Mouse (Mus musculus) 416B (cell line): ENCODE measurements around the gene Hoxa13.

Experiments
- DNase-seq: peaks from one replicate; pipeline ENCODE4 v3.0.0; 2011; ENCODE audit warnings: low read depth

Gene Hoxa13

DNA sequence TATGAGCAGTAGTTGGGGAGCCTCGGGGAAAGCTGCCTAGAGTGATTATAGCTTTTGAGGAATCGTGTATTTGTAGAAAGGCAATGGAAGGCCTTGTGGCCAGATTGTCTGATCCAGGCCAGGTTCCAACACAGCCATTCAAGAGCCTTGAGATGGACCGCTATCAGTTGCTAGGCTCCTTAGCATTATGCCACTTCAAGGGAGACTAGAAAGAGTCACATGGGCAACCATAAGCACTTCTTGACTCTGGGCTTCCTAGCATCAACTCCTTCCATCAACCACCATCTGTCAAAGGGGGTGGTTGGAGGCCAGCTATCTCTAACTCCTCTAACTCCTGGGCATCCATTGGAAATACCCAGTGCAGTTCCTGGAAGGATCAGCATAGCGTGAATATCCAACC, 10.9 kb downstream of the Hoxa13 start:
- no peak for DNase-seq

GRCm38 (mm10) chr6:52249415-52249738, 11.3 kb downstream of the Hoxa13 start:
- DNase-seq, result no peak

GRCm38 (mm10) chr6:52248638-52249414, 11.9 kb downstream of the Hoxa13 start:
- no peak for DNase-seq

- no peak for DNase-seq
Measured at GRCm38 (mm10) chr6:52247766-52248637, 12.7 kb downstream of the Hoxa13 start.

DNA sequence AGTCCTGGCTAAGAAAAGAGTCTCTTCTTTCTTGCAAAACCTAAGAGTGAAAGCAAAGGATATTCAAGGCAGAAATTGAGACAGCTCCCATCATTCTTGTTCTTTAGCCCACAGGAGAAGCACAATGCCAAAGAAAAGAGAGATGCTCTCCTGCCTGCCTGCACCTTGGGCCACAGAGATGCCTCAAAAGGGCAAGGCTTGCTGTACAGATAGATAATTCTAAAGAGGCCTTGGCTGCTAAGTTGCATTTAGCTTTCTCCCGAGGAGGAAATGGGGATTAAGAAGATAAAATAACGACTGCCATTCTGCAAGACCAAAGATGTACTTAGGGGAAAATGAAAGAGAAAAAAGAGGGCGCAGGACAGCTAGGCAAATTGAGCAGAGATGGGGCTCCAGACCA, 13.8 kb downstream of the Hoxa13 start:
- DNase-seq, result no peak

DNA sequence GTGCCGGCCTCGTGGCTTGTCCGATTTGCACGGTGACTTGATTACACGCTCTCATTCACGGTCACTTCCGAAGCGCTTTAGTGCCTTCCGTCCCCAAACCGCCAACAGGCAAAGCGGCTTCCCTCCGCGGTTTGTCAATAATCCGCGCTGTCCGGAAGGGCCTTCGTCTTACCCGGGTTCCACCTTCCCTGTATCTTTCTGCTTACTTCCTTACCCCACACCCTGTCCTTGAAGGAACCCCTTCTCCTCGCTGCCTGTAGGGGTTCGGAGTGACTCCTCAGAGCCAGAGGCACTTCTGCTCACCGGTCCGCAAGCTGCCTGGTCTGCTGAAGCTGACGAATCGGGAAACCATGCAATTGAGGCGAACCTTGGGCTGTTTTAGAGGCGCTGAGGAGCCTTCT, 14.3 kb downstream of the Hoxa13 start:
- no peak for DNase-seq

GRCm38 (mm10) chr6:52245757-52246142, 14.9 kb downstream of the Hoxa13 start, which contains the start of gene Hoxa11:
TSS of gene Hoxa11 (minus strand) at chr6:52245810.
- DNase-seq, result no peak

GRCm38 (mm10) chr6:52245040-52245756, 15.5 kb downstream of the Hoxa13 start:
- no peak for DNase-seq

DNA sequence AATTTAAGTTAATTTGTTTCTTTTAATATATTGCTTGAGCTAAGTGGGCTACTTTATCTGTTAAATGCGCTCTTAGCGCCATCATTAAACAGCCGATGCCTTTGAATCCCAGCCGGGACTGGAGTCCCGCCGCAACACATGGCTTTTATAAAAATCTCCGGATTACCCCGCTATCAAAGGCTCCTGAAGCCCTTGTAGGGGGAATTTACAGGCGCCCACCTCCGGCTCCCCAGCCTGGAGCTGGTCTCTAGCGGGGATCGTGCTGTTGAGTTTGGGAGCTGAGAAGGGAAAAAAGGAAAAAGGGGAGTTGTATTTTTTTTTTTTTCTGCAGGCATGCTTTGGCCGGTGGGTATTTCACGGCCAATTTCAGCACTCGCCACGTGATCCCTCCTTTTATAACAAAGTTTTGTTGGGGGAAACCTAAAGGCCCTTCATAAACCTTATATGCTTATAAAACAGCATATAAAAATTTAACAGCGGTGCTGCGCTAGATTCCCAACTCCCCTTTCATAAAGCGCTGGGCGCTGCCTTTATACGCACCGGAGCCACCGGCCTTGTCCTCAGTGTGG, 16.1 kb downstream of the Hoxa13 start:
- DNase-seq, result no peak

GRCm38 (mm10) chr6:52243681-52244121, 17.0 kb downstream of the Hoxa13 start:
- DNase-seq, result no peak

- no peak for DNase-seq
Measured at GRCm38 (mm10) chr6:52242801-52243332, 17.8 kb downstream of the Hoxa13 start.

- no peak for DNase-seq
Measured at GRCm38 (mm10) chr6:52241001-52241621, 19.6 kb downstream of the Hoxa13 start.

DNA sequence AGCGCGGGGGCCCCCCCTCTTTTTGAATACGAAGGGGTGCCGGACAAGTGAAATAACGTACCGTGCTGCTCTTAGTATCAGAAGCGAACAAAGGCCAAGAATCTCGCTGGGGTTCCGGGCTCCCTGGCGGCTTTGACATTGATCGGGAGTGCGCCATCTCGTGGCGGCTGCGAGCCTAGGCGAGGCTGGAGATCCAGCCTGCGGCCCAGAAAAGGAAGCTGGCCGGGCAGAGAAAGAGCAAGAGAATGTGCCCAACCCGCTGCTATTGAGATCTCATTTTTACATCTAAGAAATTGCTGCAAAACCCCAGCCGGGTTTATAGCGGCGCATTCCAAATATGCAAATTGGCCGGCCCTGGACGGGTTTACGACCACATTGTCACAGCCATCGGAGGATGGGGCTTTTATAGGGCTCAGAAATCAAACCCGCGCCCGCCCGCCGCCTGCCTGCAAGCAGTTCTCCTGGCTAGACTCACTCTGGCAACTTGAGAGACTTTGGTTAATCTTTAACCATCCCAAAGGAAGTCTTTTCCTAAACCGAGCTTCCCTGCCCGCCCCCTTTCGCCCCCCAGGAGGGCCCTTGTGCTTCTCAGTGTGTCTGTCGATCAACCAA, 20.2 kb downstream of the Hoxa13 start, which contains the start of gene Hoxa10:
TSS of gene Hoxa10 (minus strand) at position 466 of the 612 bp plus-strand sequence.
- DNase-seq, result peak; percentile 26

DNA sequence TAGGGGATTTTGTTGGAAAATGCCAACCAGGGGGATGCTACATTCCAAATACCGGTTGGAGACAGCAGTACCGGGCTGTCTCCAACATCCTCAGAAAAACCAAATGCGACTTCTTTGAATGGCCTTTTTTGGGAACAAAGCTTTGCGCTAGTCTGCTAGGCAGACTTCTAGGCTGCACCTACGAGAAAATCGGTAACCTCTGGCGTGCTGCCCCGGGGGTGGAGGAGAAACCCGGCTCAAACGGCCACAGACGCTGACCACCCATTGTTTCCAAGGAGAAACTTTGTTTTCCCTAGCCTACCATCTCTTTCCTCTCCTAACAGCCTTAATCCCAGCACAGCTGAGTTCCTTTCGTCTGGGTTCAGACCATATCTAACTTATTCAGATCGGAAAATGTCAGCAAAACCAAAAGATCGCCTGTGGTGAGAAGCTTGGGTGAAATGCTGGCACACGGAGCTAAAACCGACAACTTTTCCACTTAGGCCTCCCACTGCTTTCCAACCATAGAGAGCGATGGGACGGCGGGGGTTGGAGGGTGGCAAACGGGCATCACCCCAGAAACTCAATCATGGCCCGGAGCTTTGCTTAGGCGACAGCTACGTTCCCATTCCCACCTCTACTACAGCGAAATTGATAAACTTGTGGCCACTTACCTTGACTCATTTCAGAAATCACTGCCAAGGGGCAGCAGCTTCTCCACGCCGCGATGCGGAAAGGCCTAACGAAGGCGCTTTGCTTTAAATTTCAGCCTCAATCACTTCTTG, 20.9 kb downstream of the Hoxa13 start:
- DNase-seq, result no peak

GRCm38 (mm10) chr6:52238976-52239375, 21.7 kb downstream of the Hoxa13 start:
- no peak for DNase-seq

DNA sequence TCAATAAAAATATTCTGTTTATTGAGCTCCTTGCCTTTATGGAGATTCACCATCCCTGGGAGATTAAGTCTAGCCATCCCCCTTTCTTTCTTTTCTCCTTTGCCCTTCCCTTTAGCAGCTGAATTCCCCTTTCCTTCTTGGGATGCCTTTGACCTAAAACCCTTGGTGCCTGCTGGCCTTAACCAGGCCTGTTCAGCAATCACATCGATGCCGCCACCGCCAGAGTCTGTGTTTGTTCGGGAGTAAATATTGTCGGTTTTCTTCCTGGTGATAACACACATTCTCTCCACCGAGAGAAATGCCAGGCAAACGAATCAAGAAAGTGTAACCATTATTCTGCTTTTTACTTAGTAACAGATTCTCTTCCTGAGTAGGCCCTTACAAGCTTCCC, 22.5 kb downstream of the Hoxa13 start:
- no peak for DNase-seq

DNA sequence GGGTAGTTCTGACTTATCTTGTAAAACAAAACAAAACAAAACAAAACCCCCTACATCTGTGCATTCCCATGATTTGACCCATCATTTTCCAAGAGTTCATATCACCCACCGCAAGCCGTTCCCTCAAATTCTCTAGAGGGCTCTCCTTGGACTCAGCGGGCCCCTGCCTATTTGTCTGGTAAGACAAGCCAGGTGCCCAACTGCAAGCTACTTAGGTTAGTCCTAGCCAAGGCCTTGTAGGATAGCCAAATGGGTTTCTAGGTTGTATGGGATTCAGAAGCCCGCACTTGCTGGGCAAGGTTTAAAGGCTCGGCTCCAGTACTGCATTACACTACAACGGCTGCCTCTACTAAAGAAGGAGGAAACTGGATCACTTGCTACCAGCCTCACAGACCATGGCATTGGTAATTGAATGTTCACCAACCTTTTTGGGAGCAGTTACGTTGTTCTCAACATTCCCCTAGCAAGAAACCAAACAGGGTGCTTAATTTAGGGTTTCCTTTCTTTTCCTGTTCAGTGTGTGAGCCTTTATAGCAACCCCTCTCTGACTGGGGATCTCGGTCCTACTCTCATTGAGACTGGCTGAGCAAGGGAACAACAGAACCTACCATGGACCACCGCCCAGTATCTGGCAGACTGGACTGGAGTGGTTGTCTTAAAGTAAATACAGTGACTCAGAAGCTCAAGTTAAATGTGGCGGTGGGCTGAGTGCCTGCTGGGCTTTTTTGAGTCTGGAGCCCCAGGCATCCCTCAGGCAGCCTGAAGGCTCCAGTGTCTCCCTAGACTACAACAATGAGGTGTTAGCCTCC, 23.1 kb downstream of the Hoxa13 start:
- DNase-seq, result no peak

GRCm38 (mm10) chr6:52236806-52237205, 23.9 kb downstream of the Hoxa13 start:
- DNase-seq, result no peak

DNA sequence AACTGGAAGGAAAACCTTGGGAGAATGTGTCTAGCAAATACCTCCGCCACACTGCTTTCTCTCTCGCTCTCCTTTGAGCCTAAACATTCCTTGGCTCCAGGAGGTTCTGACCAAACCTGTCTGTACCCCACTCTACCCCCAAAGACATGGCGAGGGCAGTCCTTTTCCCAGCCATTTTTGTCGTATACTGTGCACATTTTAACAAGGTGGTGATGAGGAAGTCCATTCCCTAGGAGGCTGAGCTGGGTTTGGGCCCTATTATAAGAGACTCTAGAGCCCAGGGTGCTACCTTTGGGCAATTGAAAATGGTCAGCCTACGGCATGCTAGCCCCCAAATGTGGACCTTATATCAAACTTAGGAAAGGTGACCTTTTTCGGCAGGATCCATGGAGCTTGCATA, 24.8 kb downstream of the Hoxa13 start:
- DNase-seq, result no peak
